Mouse (Mus musculus) intestine, embryonic 15.5 days (tissue): Measurements from ENCODE around the gene AW822073. TPM values are rescaled to one million over a fixed set of nuclear protein-coding genes. Genes with fewer than 3 reads are reported as not detected.

Source experiments
- ATAC-seq: fragments of 200-750 bp; cut with Nextera tagmentation; 2 replicates; pipeline ENCODE4 v1.8.0; 2017; ENCODE audit warnings: moderate TSS enrichment, moderate library complexity
- H3K27ac ChIP-seq: fragments of 300-500 bp; sonication (generic); 2 replicates; pipeline ENCODE4 v1.5.1; 2015; ENCODE audit warnings: mild to moderate bottlenecking, inconsistent platforms
- H3K27me3 ChIP-seq: fragments of 300-500 bp; sonication (generic); replicated peaks from 2 replicates; pipeline ENCODE4 v1.6.1; 2015; ENCODE audit warnings: inconsistent platforms
- H3K36me3 ChIP-seq: fragments of 300-500 bp; sonication (generic); 2 replicates; pipeline ENCODE4 v1.6.1; 2015; ENCODE audit warnings: inconsistent platforms
- H3K4me1 ChIP-seq: fragments of 300-500 bp; sonication (generic); replicated peaks from 2 replicates; pipeline ENCODE4 v1.6.1; 2015; ENCODE audit warnings: inconsistent platforms
- H3K4me2 ChIP-seq: fragments of 300-500 bp; sonication (generic); replicated peaks from 2 replicates; pipeline ENCODE4 v1.6.1; 2015; ENCODE audit warnings: mild to moderate bottlenecking, inconsistent platforms
- H3K4me3 ChIP-seq: fragments of 300-500 bp; sonication (generic); replicated peaks from 2 replicates; pipeline ENCODE4 v1.5.1; 2015; ENCODE audit warnings: inconsistent platforms
- H3K9ac ChIP-seq: fragments of 300-500 bp; sonication (generic); 2 replicates; pipeline ENCODE4 v1.6.1; 2015; ENCODE audit warnings: inconsistent platforms
- H3K9me3 ChIP-seq: fragments of 300-500 bp; sonication (generic); 2 replicates; pipeline ENCODE4 v1.6.1; 2016; ENCODE audit warnings: inconsistent platforms
- WGBS: fragments of 180-500 bp; shearing (Covaris S2); methylation state at CpG from one replicate; pipeline ENCODE4 v1.1.7; 2015; 5-methylcytosine and 5-hydroxymethylcytosine counted together
- polyA plus RNA-seq: library from polyadenylated mRNA; unstranded; fragments of >200 nt; fragmentation: Nextera tagmentation; extraction: Ambion mirVana; gene quantifications from 2 replicates; pipeline ENCODE4 v1.2.1, GENCODE M21; 2015

AW822073 gene
- polyA plus RNA-seq, 1 experiment from 2014 or later: not detected

GRCm38 (mm10) chr10:58214934-58215333 is 9.8 kb downstream of the AW822073 start:
- H3K27ac ChIP-seq: no peak overlapping the region
- H3K4me2 ChIP-seq: no peak overlapping the region
- no peaks in the 10 kb centered on the region for H3K9me3 ChIP-seq
- no peak overlapping the region for H3K4me3 ChIP-seq
- H3K36me3 ChIP-seq: no peaks in the 10 kb centered on the region
- 80% methylated on average over 5 of the region's 5 CpGs for WGBS
- H3K4me1 ChIP-seq: no peaks in the 10 kb centered on the region
- ATAC-seq: no peak
- no peak overlapping the region for H3K9ac ChIP-seq
- no peaks in the 10 kb centered on the region for H3K27me3 ChIP-seq

GRCm38 (mm10) chr10:58214497-58214896 is 10.2 kb downstream of the AW822073 start:
- Histone ChIP-seq H3K9me3 (no peaks in the 10 kb centered on the region), H3K9ac (no peak overlapping the region), H3K27me3 (no peaks in the 10 kb centered on the region), H3K4me2 (no peak overlapping the region), H3K27ac (no peak overlapping the region), H3K36me3 (no peaks in the 10 kb centered on the region), H3K4me3 (no peak overlapping the region), H3K4me1 (no peaks in the 10 kb centered on the region)
- no peak for ATAC-seq

- no peaks in the 10 kb centered on the region for H3K4me1 ChIP-seq
- no peak overlapping the region for H3K9ac ChIP-seq
- ATAC-seq: no peak
- no peak overlapping the region for H3K4me2 ChIP-seq
- no peaks in the 10 kb centered on the region for H3K36me3 ChIP-seq
- H3K27ac ChIP-seq: no peak overlapping the region
- no peak overlapping the region for H3K4me3 ChIP-seq
- no peaks in the 10 kb centered on the region for H3K9me3 ChIP-seq
- no peaks in the 10 kb centered on the region for H3K27me3 ChIP-seq
- WGBS: 78% methylated on average over 7 of the region's 7 CpGs
These were observed 12.5 kb downstream of the AW822073 start for GRCm38 (mm10) chr10:58212230-58212629.

- Histone ChIP-seq H3K9me3 (no peaks in the 10 kb centered on the region), H3K36me3 (no peaks in the 10 kb centered on the region), H3K27ac (no peak overlapping the region), H3K27me3 (no peaks in the 10 kb centered on the region), H3K4me2 (no peak overlapping the region), H3K9ac (no peak overlapping the region), H3K4me3 (no peak overlapping the region), H3K4me1 (no peaks in the 10 kb centered on the region)
- WGBS: 86% methylated on average over 2 of the region's 2 CpGs
- ATAC-seq: no peak
These were observed 13.5 kb downstream of the AW822073 start for GRCm38 (mm10) chr10:58211213-58211612.

DNA sequence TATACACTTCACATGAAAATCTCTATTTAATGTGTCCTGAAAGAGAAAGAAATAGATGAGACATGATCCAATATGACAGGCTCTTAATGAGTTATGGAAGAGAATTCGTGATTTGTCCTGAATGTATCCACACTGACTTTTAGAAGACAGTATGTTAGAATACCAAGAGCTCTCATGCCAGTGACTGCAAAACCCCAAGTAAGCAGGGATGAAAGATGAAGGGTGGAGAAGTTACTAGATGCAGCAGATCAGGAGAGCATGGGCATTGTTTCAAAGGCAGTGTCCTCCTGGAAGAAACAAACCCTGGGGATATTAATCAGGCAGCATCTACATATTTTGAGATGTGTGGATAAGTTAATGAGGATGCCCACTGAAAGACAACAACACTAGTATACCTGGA is 14.2 kb downstream of the AW822073 start:
- H3K4me3 ChIP-seq: no peak overlapping the region
- no peak overlapping the region for H3K27ac ChIP-seq
- H3K4me1 ChIP-seq: no peaks in the 10 kb centered on the region
- WGBS: 62% methylated on average over 1 of the region's 1 CpGs
- no peak for ATAC-seq
- H3K36me3 ChIP-seq: no peaks in the 10 kb centered on the region
- no peak overlapping the region for H3K9ac ChIP-seq
- no peaks in the 10 kb centered on the region for H3K9me3 ChIP-seq
- H3K4me2 ChIP-seq: no peak overlapping the region
- no peaks in the 10 kb centered on the region for H3K27me3 ChIP-seq

- H3K36me3 ChIP-seq: no peaks in the 10 kb centered on the region
- no peaks in the 10 kb centered on the region for H3K9me3 ChIP-seq
- no peaks in the 10 kb centered on the region for H3K27me3 ChIP-seq
- H3K27ac ChIP-seq: no peak overlapping the region
- WGBS: 69% methylated on average over 2 of the region's 2 CpGs
- no peak overlapping the region for H3K4me3 ChIP-seq
- ATAC-seq: no peak
- no peaks in the 10 kb centered on the region for H3K4me1 ChIP-seq
- no peak overlapping the region for H3K9ac ChIP-seq
- no peak overlapping the region for H3K4me2 ChIP-seq
These were observed 14.8 kb downstream of the AW822073 start for GRCm38 (mm10) chr10:58209710-58210467.

DNA sequence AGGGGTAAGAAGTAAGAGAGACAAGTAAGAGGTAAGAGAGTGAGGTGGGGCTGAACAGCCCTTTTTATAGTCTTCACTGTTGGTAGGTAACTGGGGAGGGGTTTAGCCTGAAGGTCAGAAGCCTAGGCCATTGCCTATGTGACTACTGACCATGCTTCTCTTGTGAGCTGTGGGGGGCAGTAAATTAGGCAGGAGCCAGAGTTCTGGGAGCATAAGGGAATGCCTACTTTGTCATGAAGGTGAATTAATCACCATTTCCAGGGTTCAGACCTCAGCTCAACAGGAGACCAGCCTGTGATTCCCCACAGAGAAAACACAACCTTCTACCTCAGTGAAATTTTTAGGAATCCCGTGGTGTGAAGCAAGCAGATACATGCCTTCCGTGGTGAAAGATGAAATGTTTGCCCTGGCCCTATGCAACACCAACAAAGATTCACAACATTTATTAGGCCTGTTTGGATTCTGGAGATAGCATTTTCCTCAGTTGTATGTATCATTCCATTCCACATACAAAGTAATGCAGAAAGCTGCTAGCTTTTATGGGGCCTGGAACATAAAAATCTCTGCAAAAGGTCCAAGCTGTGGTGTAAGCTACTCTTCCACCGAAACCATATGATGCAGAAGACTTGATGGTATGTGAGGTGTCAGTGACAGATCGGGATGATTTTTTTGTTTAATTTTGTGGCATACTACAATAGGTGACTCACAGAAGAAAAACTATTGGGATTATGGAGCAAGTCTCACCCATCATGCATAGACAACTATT is 17.9 kb downstream of the AW822073 start:
- 87% methylated on average over 4 of the region's 4 CpGs for WGBS
- H3K4me2 ChIP-seq: no peak overlapping the region
- no peak overlapping the region for H3K9ac ChIP-seq
- no peaks in the 10 kb centered on the region for H3K27me3 ChIP-seq
- H3K4me1 ChIP-seq: no peaks in the 10 kb centered on the region
- no peak overlapping the region for H3K4me3 ChIP-seq
- no peak overlapping the region for H3K27ac ChIP-seq
- ATAC-seq: no peak
- H3K9me3 ChIP-seq: no peaks in the 10 kb centered on the region
- no peaks in the 10 kb centered on the region for H3K36me3 ChIP-seq

DNA sequence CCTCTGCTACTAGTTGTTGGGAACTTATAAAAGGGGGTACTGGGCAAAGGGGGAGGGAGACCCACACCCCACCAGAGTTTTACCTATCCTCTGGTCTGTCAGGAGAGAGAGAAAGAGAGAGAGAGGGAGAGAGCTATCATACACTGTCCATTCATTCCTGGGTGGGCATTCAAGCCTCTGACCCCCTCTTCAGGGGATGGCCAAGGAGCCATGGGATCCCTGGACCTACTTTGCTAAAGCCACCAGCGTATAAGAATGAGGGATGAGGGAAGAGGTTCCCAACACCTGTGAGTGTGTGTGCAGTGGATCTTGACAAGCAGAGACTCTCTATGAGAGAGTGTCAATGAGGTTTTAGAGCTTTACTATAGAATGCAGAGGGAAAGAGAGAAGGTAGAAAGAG is 18.7 kb downstream of the AW822073 start:
- no peaks in the 10 kb centered on the region for H3K27me3 ChIP-seq
- 33% methylated on average over 1 of the region's 1 CpGs for WGBS
- H3K9ac ChIP-seq: no peak overlapping the region
- no peak overlapping the region for H3K27ac ChIP-seq
- no peaks in the 10 kb centered on the region for H3K36me3 ChIP-seq
- H3K4me1 ChIP-seq: no peaks in the 10 kb centered on the region
- H3K9me3 ChIP-seq: no peaks in the 10 kb centered on the region
- H3K4me3 ChIP-seq: no peak overlapping the region
- no peak overlapping the region for H3K4me2 ChIP-seq
- no peak for ATAC-seq

Other genes with a start within 250 kb of the AW822073 start
- gene Duxf3, start 7.7 kb upstream of the AW822073 start, polyA plus RNA-seq: not detected in 2 replicates
- gene Gm4981, start 11.8 kb upstream of the AW822073 start, polyA plus RNA-seq: not detected in 2 replicates
- 75.3 and 85.5 TPM in 2 replicates for gene Gcc2, start 30.6 kb upstream of the AW822073 start, polyA plus RNA-seq
- 131 and 143 TPM in 2 replicates for gene Lims1, start 98.5 kb upstream of the AW822073 start, polyA plus RNA-seq
- gene Ranbp2, start 222.0 kb upstream of the AW822073 start, polyA plus RNA-seq: 19.9 and 23.1 TPM in 2 replicates